ENCODE assay signal across 20 mouse cellular contexts in the genomic region with DNA sequence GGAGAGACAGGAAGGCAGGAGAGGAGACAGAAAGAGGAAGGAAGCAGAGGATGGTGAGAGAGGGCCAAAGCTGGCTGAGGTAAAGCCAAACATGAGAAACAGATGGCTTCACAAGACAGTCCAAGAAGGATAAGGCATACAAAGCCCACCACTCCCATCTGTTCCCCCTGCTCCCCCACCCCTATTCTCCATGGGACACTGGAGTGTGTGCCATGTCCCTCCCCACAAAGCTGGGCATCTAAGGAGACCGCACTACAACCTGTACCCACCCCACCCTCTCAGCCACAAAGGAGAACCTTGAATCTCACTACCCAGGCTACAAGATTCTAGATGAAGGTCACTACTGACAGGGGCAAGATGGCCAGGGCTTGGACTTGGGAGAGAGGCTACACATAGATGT. TPM values are rescaled to one million over a fixed set of nuclear protein-coding genes. Genes with fewer than 3 reads are reported as not detected.
"Had no signal": no experiment of that assay in that cellular context is flagged by ENCODE, and none has a peak within 500 bp of the region (broad histone marks: within the 10 kb centered on the region; RNA-seq: fewer than 3 reads in every experiment).

No protein-coding gene starts in this region.

- H3K27ac ChIP-seq: lung, embryonic 15.5 days; macrophage; midbrain, embryonic 13.5 days; neural tube, embryonic 12.5 days; stomach, embryonic 15.5 days; stomach, postnatal 0 days had no signal

- H3K4me2 ChIP-seq: lung, embryonic 15.5 days; midbrain, embryonic 11.5 days; midbrain, embryonic 13.5 days; neural tube, embryonic 12.5 days; stomach, embryonic 15.5 days had no signal

- H3K36me3 ChIP-seq: lung, embryonic 15.5 days; midbrain, embryonic 13.5 days; neural tube, embryonic 12.5 days; stomach, embryonic 15.5 days had no signal

- H3K9me3 ChIP-seq: lung, embryonic 15.5 days; stomach, embryonic 15.5 days had no signal

- H3K4me1 ChIP-seq: lung, embryonic 15.5 days; megakaryocyte, embryonic 14.5 days; midbrain, embryonic 13.5 days; neural tube, embryonic 12.5 days; stomach, embryonic 15.5 days had no signal

- H3K27me3 ChIP-seq: lung, embryonic 15.5 days; neural tube, embryonic 12.5 days; stomach, embryonic 15.5 days had no signal

- H3K4me3 ChIP-seq: lung, embryonic 15.5 days; megakaryocyte, embryonic 14.5 days; midbrain, embryonic 13.5 days; neural tube, embryonic 12.5 days; stomach, embryonic 15.5 days had no signal

- ATAC-seq: liver, postnatal 0 days; lung, postnatal 0 days; midbrain, embryonic 13.5 days; midbrain, embryonic 16.5 days had no signal

- H3K9ac ChIP-seq: liver, postnatal 0 days; lung, embryonic 15.5 days; midbrain, embryonic 13.5 days; neural tube, embryonic 12.5 days; stomach, embryonic 15.5 days had no signal

- DNase-seq: liver, postnatal 0 days; lung, adult 2 months; lung, postnatal 14 days; lung, postnatal 36 days; right cerebral cortex, postnatal 14 days; thymus, adult 2 months; thymus, postnatal 25 days; thymus, postnatal 4 days had no signal

RNA-seq across cellular contexts. Expression of a gene that starts 20.1 kb away (rescaled TPM):
- total RNA-seq: monocyte, adult 5-6 weeks; neutrophil, adult 5-6 weeks had no signal
